8 mouse cellular contexts compared by ENCODE assay signal in genomic region chr3:90433381-90434020, GRCm38 (mm10). TPM values are rescaled to one million over a fixed set of nuclear protein-coding genes. Genes with fewer than 3 reads are reported as not detected.
DNase-seq lines count a peak whose midpoint lies in the region; ATAC-seq and TF ChIP-seq lines count a peak whose summit lies in the region.

TSS of gene Ints3 (minus strand) at chr3:90433622.

- no peak for TF ChIP-seq EP300 in CH12.LX (IDR thresholded peaks at IDR 0.05; ENCODE audit: low read length)

- ATAC-seq in forebrain, embryonic 11.5 days (replicated peaks; ENCODE audit: low FRiP score), result peak; percentile 99
- peak; percentile 99 for ATAC-seq in heart, embryonic 16.5 days (replicated peaks; ENCODE audit: extremely low read depth, insufficient read depth, low FRiP score)
- ATAC-seq in liver, embryonic 15.5 days (ENCODE audit: insufficient read depth), result peak; percentile 99
- ATAC-seq in neural tube, embryonic 12.5 days (ENCODE audit: low FRiP score, low read depth), result peak; percentile 99

- peak within 1 kb of the TSS; percentile 65 for H3K27ac ChIP-seq in CH12.LX (ENCODE audit: insufficient read depth, low read depth)
- H3K27ac ChIP-seq in forebrain, embryonic 11.5 days (ENCODE audit: low read depth, low read length), result peak within 1 kb of the TSS; percentile 92
- peak within 1 kb of the TSS; percentile 98 for H3K27ac ChIP-seq in heart, embryonic 16.5 days (ENCODE audit: low read length)
- peak within 1 kb of the TSS; percentile 97 for H3K27ac ChIP-seq in liver, embryonic 15.5 days (replicated peaks)
- H3K27ac ChIP-seq in neural tube, embryonic 12.5 days, result peak within 1 kb of the TSS; percentile 89

- peaks cover 8 to 40% of the 10 kb centered on the region in 2 experiments for H3K4me1 ChIP-seq in CH12.LX (ENCODE audit: control insufficient read depth in 1 of 2, insufficient read depth in 2 of 2)
- peaks cover 12% of the 10 kb centered on the region; the same call in 1 of the 2 replicates for H3K4me1 ChIP-seq in forebrain, embryonic 11.5 days (replicated peaks; ENCODE audit: control insufficient read depth, insufficient read depth, low read length)
- H3K4me1 ChIP-seq in heart, embryonic 16.5 days (ENCODE audit: control insufficient read depth, insufficient read depth, low read length), result peaks cover 27% of the 10 kb centered on the region
- peaks cover 51% of the 10 kb centered on the region for H3K4me1 ChIP-seq in liver, embryonic 15.5 days (replicated peaks)
- peaks cover 26% of the 10 kb centered on the region for H3K4me1 ChIP-seq in neural tube, embryonic 12.5 days

- in situ Hi-C loops in CH12.LX (cut with MboI; ENCODE audit: low pct_ligation_motif_present, low pct_unique_long_range_greater_than_20kb, low sequenced_read_pairs), result no loop called here

- no peaks in the 10 kb centered on the region for H3K27me3 ChIP-seq in CH12.LX (replicated peaks)
- H3K27me3 ChIP-seq in forebrain, embryonic 11.5 days (ENCODE audit: control insufficient read depth, insufficient read depth, low read length), result no peaks in the 10 kb centered on the region
- H3K27me3 ChIP-seq in heart, embryonic 16.5 days (ENCODE audit: control insufficient read depth, insufficient read depth, low read length), result no peaks in the 10 kb centered on the region
- H3K27me3 ChIP-seq in liver, embryonic 15.5 days, result no peaks in the 10 kb centered on the region
- no peaks in the 10 kb centered on the region for H3K27me3 ChIP-seq in neural tube, embryonic 12.5 days (replicated peaks)

- H3K36me3 ChIP-seq in CH12.LX (replicated peaks in 1 of 2; ENCODE audit: control insufficient read depth in 1 of 2, insufficient read depth in 1 of 2, low read length in 1 of 2), result peaks cover 0 to 11% of the 10 kb centered on the region in 2 experiments
- H3K36me3 ChIP-seq in forebrain, embryonic 11.5 days (ENCODE audit: control insufficient read depth, insufficient read depth, low read length), result no peaks in the 10 kb centered on the region
- H3K36me3 ChIP-seq in heart, embryonic 16.5 days (ENCODE audit: control insufficient read depth, insufficient read depth), result no peaks in the 10 kb centered on the region
- H3K36me3 ChIP-seq in liver, embryonic 15.5 days (replicated peaks), result no peaks in the 10 kb centered on the region
- 0 out of 2 replicates have a peak, but pooled peaks cover 2% of the 10 kb centered on the region for H3K36me3 ChIP-seq in neural tube, embryonic 12.5 days

- DNase-seq in CH12.LX (ENCODE audit: extremely low read depth), result peak; percentile 99
- peak; percentile 97 for DNase-seq in c-Kit-positive CD71-positive TER-119-negative erythroid progenitor cells, embryonic 14.5 days (ENCODE audit: low read depth)
- peak; percentile 98 for DNase-seq in forebrain, embryonic 11.5 days (ENCODE audit: low spot score)
- DNase-seq in kidney, postnatal 36 days, result peak; percentile 99 to 100
- peak; percentile 100 for DNase-seq in telencephalon, adult 2 months (ENCODE audit: low read depth, low spot score)

- dilution Hi-C loops in CH12.LX (cut with MboI; ENCODE audit: extremely low pct_ligation_motif_present, extremely low pct_unique_long_range_greater_than_20kb, low sequenced_read_pairs), result no loop called here

- H3K79me2 ChIP-seq in CH12.LX (replicated peaks; ENCODE audit: control insufficient read depth, extremely low read depth, insufficient read depth, poor library complexity, severe bottlenecking), result peaks cover 18% of the 10 kb centered on the region

- H3K9me3 ChIP-seq in CH12.LX (replicated peaks; ENCODE audit: low read length), result no peaks in the 10 kb centered on the region
- no peaks in the 10 kb centered on the region for H3K9me3 ChIP-seq in forebrain, embryonic 11.5 days (ENCODE audit: control insufficient read depth, low read length)
- H3K9me3 ChIP-seq in heart, embryonic 16.5 days (replicated peaks; ENCODE audit: control insufficient read depth, low read length), result no peaks in the 10 kb centered on the region
- H3K9me3 ChIP-seq in liver, embryonic 15.5 days (replicated peaks), result no peaks in the 10 kb centered on the region
- H3K9me3 ChIP-seq in neural tube, embryonic 12.5 days, result no peaks in the 10 kb centered on the region

- TF ChIP-seq CTCF in CH12.LX (conservative IDR thresholded peaks at IDR 0.05 in 1 of 2, IDR thresholded peaks at IDR 0.05 in 1 of 2; ENCODE audit: low read depth in 2 of 2, low read length in 2 of 2), result no peak

- WGBS in forebrain, embryonic 11.5 days, result under 1% methylated on average over 52 of the region's 52 CpGs
- WGBS in heart, embryonic 16.5 days, result under 1% methylated on average over 52 of the region's 52 CpGs
- WGBS in liver, embryonic 15.5 days (ENCODE audit: insufficient replicate concordance), result under 1% methylated on average over 52 of the region's 52 CpGs
- 1% methylated on average over 52 of the region's 52 CpGs for WGBS in neural tube, embryonic 12.5 days

- TF ChIP-seq RAD21 in CH12.LX (IDR thresholded peaks at IDR 0.05; ENCODE audit: low read depth, low read length), result no peak

- peak; percentile 93 for TF ChIP-seq POLR2A in CH12.LX (IDR thresholded peaks at IDR 0.05; ENCODE audit: low read depth, low read length)

- peak within 1 kb of the TSS; percentile 85 for H3K4me2 ChIP-seq in CH12.LX (ENCODE audit: insufficient read depth, low read depth, poor library complexity, severe bottlenecking)
- peak within 1 kb of the TSS; percentile 78 for H3K4me2 ChIP-seq in forebrain, embryonic 11.5 days (ENCODE audit: low read depth, low read length, severe bottlenecking)
- peak within 1 kb of the TSS; percentile 100 for H3K4me2 ChIP-seq in heart, embryonic 16.5 days (ENCODE audit: low read depth, low read length)
- peak within 1 kb of the TSS; percentile 95 for H3K4me2 ChIP-seq in liver, embryonic 15.5 days
- H3K4me2 ChIP-seq in neural tube, embryonic 12.5 days (replicated peaks), result peak within 1 kb of the TSS; percentile 90

- peak within 1 kb of the TSS; percentile 71 to 94 (median 91) for H3K4me3 ChIP-seq in CH12.LX (replicated peaks in 1 of 3; ENCODE audit: low read depth in 2 of 3, low read length in 2 of 3, poor library complexity in 1 of 3)
- peak within 1 kb of the TSS; percentile 75 for H3K4me3 ChIP-seq in forebrain, embryonic 11.5 days (ENCODE audit: low read depth, low read length)
- H3K4me3 ChIP-seq in heart, embryonic 16.5 days (ENCODE audit: low read length), result peak within 1 kb of the TSS; percentile 92
- peak within 1 kb of the TSS; percentile 85 for H3K4me3 ChIP-seq in liver, embryonic 15.5 days (replicated peaks)
- H3K4me3 ChIP-seq in neural tube, embryonic 12.5 days, result peak within 1 kb of the TSS; percentile 72

- peak within 1 kb of the TSS; percentile 88 for H3K9ac ChIP-seq in CH12.LX (ENCODE audit: insufficient read depth, low read depth)
- peak within 1 kb of the TSS; percentile 96 for H3K9ac ChIP-seq in forebrain, embryonic 11.5 days (ENCODE audit: low read length)
- peak within 1 kb of the TSS; percentile 96 for H3K9ac ChIP-seq in heart, embryonic 16.5 days (ENCODE audit: low read length)
- H3K9ac ChIP-seq in liver, embryonic 15.5 days, result peak within 1 kb of the TSS; percentile 93
- peak within 1 kb of the TSS; percentile 86 for H3K9ac ChIP-seq in neural tube, embryonic 12.5 days

TF ChIP-seq in CH12.LX, 34 proteins besides CTCF, POLR2A, EP300 and RAD21 (continues in another document):
- no peak for TF ChIP-seq GABPA (IDR thresholded peaks at IDR 0.05; ENCODE audit: insufficient replicate concordance, low read depth, low read length)
- no peak for TF ChIP-seq JUN (IDR thresholded peaks at IDR 0.05; ENCODE audit: insufficient read depth, low read depth, low read length)
- peak; percentile 95 for TF ChIP-seq ELF1 (IDR thresholded peaks at IDR 0.05; ENCODE audit: low read depth, low read length)
- TF ChIP-seq UBTF (IDR thresholded peaks at IDR 0.05; ENCODE audit: low read depth, low read length), result no peak
- TF ChIP-seq IRF4 (IDR thresholded peaks at IDR 0.05; ENCODE audit: low read depth, low read length), result peak; percentile 50; the same call in 1 of the 2 replicates
- peak; percentile 100 for TF ChIP-seq NRF1 (IDR thresholded peaks at IDR 0.05; ENCODE audit: low read depth, low read length)
- peak; percentile 95 for TF ChIP-seq NELFE (IDR thresholded peaks at IDR 0.05; ENCODE audit: low read depth, low read length)
- TF ChIP-seq SIN3A (IDR thresholded peaks at IDR 0.05; ENCODE audit: low read length), result no peak; the same call in 1 of the 2 replicates
- peak; percentile 72 for TF ChIP-seq TBP (conservative IDR thresholded peaks at IDR 0.05; ENCODE audit: low read depth, low read length)
- no peak for TF ChIP-seq PAX5 (IDR thresholded peaks at IDR 0.05; ENCODE audit: low read length)
- TF ChIP-seq USF2 (conservative IDR thresholded peaks at IDR 0.05; ENCODE audit: low read depth, low read length), result no peak
- peak; percentile 77 for TF ChIP-seq HCFC1 (IDR thresholded peaks at IDR 0.05; ENCODE audit: low read depth, low read length)
- peak; percentile 93 for TF ChIP-seq POLR2AphosphoS2 (IDR thresholded peaks at IDR 0.05; ENCODE audit: low read depth, low read length)
- peak; percentile 77; the same call in 1 of the 2 replicates for TF ChIP-seq KAT2A (IDR thresholded peaks at IDR 0.05; ENCODE audit: insufficient replicate concordance, low read length)
- peak; percentile 62 for TF ChIP-seq CHD2 (IDR thresholded peaks at IDR 0.05; ENCODE audit: low read length)
- no peak for TF ChIP-seq JUND (conservative IDR thresholded peaks at IDR 0.05; ENCODE audit: low read depth, low read length)
- TF ChIP-seq RCOR1 (conservative IDR thresholded peaks at IDR 0.05; ENCODE audit: low read depth, low read length), result no peak
- TF ChIP-seq MYC (IDR thresholded peaks at IDR 0.05; ENCODE audit: low read depth, low read length), result peak; percentile 81; the same call in 1 of the 2 replicates
- no peak for TF ChIP-seq ZNF384 (IDR thresholded peaks at IDR 0.05; ENCODE audit: low read depth, low read length)
- peak; percentile 32; the same call in 1 of the 2 replicates for TF ChIP-seq MAX (IDR thresholded peaks at IDR 0.05; ENCODE audit: low read length)
- no peak; the same call in 1 of the 2 replicates for TF ChIP-seq MXI1 (IDR thresholded peaks at IDR 0.05; ENCODE audit: low read depth, low read length)
- TF ChIP-seq USF1 (IDR thresholded peaks at IDR 0.05; ENCODE audit: low read depth, low read length), result no peak
- peak; percentile 87 for TF ChIP-seq TCF12 (IDR thresholded peaks at IDR 0.05; ENCODE audit: low read depth, low read length)
- no peak for TF ChIP-seq ZKSCAN1 (IDR thresholded peaks at IDR 0.05; ENCODE audit: borderline replicate concordance, low read depth, low read length)

RNA-seq across cellular contexts. Expression of gene Ints3, which starts in this region (rescaled TPM):
- total RNA-seq in CH12.LX (2012; rRNA removed), result 30.7 and 36.5 TPM in 2 replicates
- total RNA-seq in CH12.LX (2014; rRNA removed), result 20.3 and 20.5 TPM in 2 replicates
- polyA plus RNA-seq in CH12.LX (2012; ENCODE audit: insufficient read length, low read depth), result 37.9 and 45.9 TPM in 2 replicates
- 50.5 and 55.3 TPM in 2 replicates for polyA plus RNA-seq in forebrain, embryonic 11.5 days (2014; fragmentation: Nextera tagmentation; extraction: Ambion mirVana)
- 18.4 and 19.8 TPM in 2 replicates for polyA plus RNA-seq in heart, embryonic 16.5 days (2015; fragmentation: Nextera tagmentation; extraction: Ambion mirVana)
- 9.2 and 9.9 TPM in 2 replicates for polyA plus RNA-seq in liver, embryonic 15.5 days (2015; fragmentation: Nextera tagmentation; extraction: Ambion mirVana)
- 38.1 and 40.5 TPM in 2 replicates for polyA plus RNA-seq in neural tube, embryonic 12.5 days (2016; fragmentation: Nextera tagmentation; extraction: Ambion mirVana)

Comparison
In these comparisons a context has a peak if more than half of its experiments do, and no peak if none do; other contexts are left out.
1. Peak in every context shown above with its lines: DNase-seq, ATAC-seq, H3K4me3 ChIP-seq and H3K27ac ChIP-seq.